Mouse (Mus musculus) myocyte (in vitro differentiated cells): ENCODE data around the gene Fkbp4.

Experiments
- CEBPB ChIP-seq: IDR thresholded peaks from 2 replicates; pipeline ENCODE4 v1.6.1; 2011; ENCODE audit warnings: mild to moderate bottlenecking, moderate library complexity; ENCODE audit not compliant: poor library complexity, insufficient read depth, severe bottlenecking
- E2F4 ChIP-seq: IDR thresholded peaks from one replicate; pipeline ENCODE4 v1.6.1; 2011; ENCODE audit warnings: mild to moderate bottlenecking, control low read depth, moderate library complexity; ENCODE audit not compliant: insufficient read depth
- MAX ChIP-seq: IDR thresholded peaks from one replicate; pipeline ENCODE4 v1.6.1; 2011; ENCODE audit warnings: low read depth, mild to moderate bottlenecking, control low read depth
- MYOD1 ChIP-seq, 3 experiments: IDR thresholded peaks; one replicate each; pipeline ENCODE4 v1.6.1; 2011; ENCODE audit warnings: control low read depth in 2 of 3, low read depth in 2 of 3, mild to moderate bottlenecking in 2 of 3, moderate library complexity in 1 of 3; ENCODE audit not compliant: insufficient read length in 2 of 3, control insufficient read depth in 1 of 3
- MYOG ChIP-seq, 3 experiments: IDR thresholded peaks; one replicate each; pipeline ENCODE4 v1.6.1; 2011; ENCODE audit warnings: control low read depth in 2 of 3, low read depth in 2 of 3, mild to moderate bottlenecking in 2 of 3; ENCODE audit not compliant: insufficient read length in 2 of 3, control insufficient read depth in 1 of 3, insufficient read depth in 1 of 3
- POLR2A ChIP-seq: IDR thresholded peaks from one replicate; pipeline ENCODE4 v1.6.1; 2011; ENCODE audit warnings: low read depth, mild to moderate bottlenecking, control low read depth, moderate library complexity; ENCODE audit not compliant: insufficient read length
- POLR2AphosphoS2 ChIP-seq: IDR thresholded peaks from one replicate; pipeline ENCODE4 v1.6.1; 2011; ENCODE audit warnings: low read depth, control low read depth; ENCODE audit not compliant: insufficient read length
- REST ChIP-seq: IDR thresholded peaks from one replicate; pipeline ENCODE4 v1.6.1; 2011; ENCODE audit warnings: mild to moderate bottlenecking, control low read depth, moderate library complexity; ENCODE audit not compliant: insufficient read depth, insufficient read length
- SRF ChIP-seq: IDR thresholded peaks from one replicate; pipeline ENCODE4 v1.6.1; 2011; ENCODE audit warnings: low read depth; ENCODE audit not compliant: control insufficient read depth, insufficient read length
- TCF12 ChIP-seq: IDR thresholded peaks from one replicate; pipeline ENCODE4 v1.6.1; 2011; ENCODE audit warnings: mild to moderate bottlenecking, control low read depth; ENCODE audit not compliant: poor library complexity, insufficient read depth, severe bottlenecking
- TCF3 ChIP-seq: IDR thresholded peaks from one replicate; pipeline ENCODE4 v1.6.1; 2011; ENCODE audit warnings: low read depth, control low read depth; ENCODE audit not compliant: insufficient read length
- USF1 ChIP-seq: IDR thresholded peaks from one replicate; pipeline ENCODE4 v1.6.1; 2011; ENCODE audit warnings: low read depth, mild to moderate bottlenecking, control low read depth, moderate library complexity

DNA sequence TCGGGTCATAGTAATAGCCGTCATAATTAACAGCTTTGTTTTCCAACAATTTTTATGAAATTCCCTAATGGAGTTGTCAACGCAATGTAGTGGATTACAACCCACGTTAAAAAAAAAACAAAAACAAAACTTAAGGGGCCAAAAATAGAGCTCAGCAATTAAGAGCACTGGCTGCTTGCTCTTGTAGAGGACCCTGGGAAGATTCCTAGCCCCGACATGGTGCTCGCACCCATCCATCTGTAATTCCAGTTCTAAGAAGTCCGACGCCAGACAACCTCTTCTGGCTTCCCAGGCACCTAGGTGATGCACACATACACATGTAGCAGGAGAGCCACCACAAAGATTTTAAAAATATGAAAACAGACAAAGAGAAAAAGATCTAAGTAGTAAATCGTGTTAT lies 13.4 kb downstream of the Fkbp4 start:
- TF ChIP-seq POLR2A = no peak
- no peak for TF ChIP-seq MAX
- TF ChIP-seq TCF12 = no peak
- TF ChIP-seq E2F4 = no peak
- no peak for TF ChIP-seq MYOD1 (IDR thresholded peaks at IDR 0.05; ENCODE audit: control insufficient read depth in 1 of 3, insufficient read length in 2 of 3, low read depth in 2 of 3)
- TF ChIP-seq USF1 = no peak
- no peak for TF ChIP-seq MYOG (IDR thresholded peaks at IDR 0.05; ENCODE audit: control insufficient read depth in 1 of 3, insufficient read depth in 1 of 3, insufficient read length in 2 of 3, low read depth in 2 of 3)
- no peak for TF ChIP-seq POLR2AphosphoS2
- no peak for TF ChIP-seq REST
- no peak for TF ChIP-seq TCF3
- TF ChIP-seq SRF = no peak
- TF ChIP-seq CEBPB = no peak
